Mouse (Mus musculus) kidney, postnatal 14 days (tissue): ENCODE data around the gene Pcsk5.
A peak's percentile ranks its signal among the peaks of the same experiment; 100 is the strongest.

Experiments
- DNase-seq: peaks from one replicate; pipeline ENCODE4 v3.0.0; 2022; ENCODE audit warnings: mixed read lengths

The Pcsk5 gene

GRCm38 (mm10) chr19:17800798-17801197 lies 36.6 kb downstream of the Pcsk5 start:
- DNase-seq: no peak

GRCm38 (mm10) chr19:17799419-17800185 lies 37.8 kb downstream of the Pcsk5 start:
- DNase-seq: no peak

GRCm38 (mm10) chr19:17793457-17793856 lies 44.0 kb downstream of the Pcsk5 start:
- no peak for DNase-seq

GRCm38 (mm10) chr19:17791485-17792052 lies 45.9 kb downstream of the Pcsk5 start:
- DNase-seq: peak; percentile 31

- peak; percentile 14 for DNase-seq
Measured at GRCm38 (mm10) chr19:17788617-17789317, 48.7 kb downstream of the Pcsk5 start.

- no peak for DNase-seq
Measured at GRCm38 (mm10) chr19:17786744-17787143, 50.7 kb downstream of the Pcsk5 start.

GRCm38 (mm10) chr19:17784401-17785192 lies 52.8 kb downstream of the Pcsk5 start:
- DNase-seq: no peak

- peak; percentile 38 for DNase-seq
Measured at GRCm38 (mm10) chr19:17783231-17783630, 54.2 kb downstream of the Pcsk5 start.

- DNase-seq: peak; percentile 64
Measured at GRCm38 (mm10) chr19:17781323-17781722, 56.1 kb downstream of the Pcsk5 start.

- DNase-seq: no peak
Measured at GRCm38 (mm10) chr19:17775943-17776342, 61.5 kb downstream of the Pcsk5 start.

- DNase-seq: no peak
Measured at GRCm38 (mm10) chr19:17775097-17775496, 62.3 kb downstream of the Pcsk5 start.

GRCm38 (mm10) chr19:17774061-17774460 lies 63.4 kb downstream of the Pcsk5 start:
- DNase-seq: peak; percentile 14

- peak; percentile 29 for DNase-seq
Measured at GRCm38 (mm10) chr19:17769610-17770399, 67.6 kb downstream of the Pcsk5 start.

GRCm38 (mm10) chr19:17765001-17765400 lies 72.4 kb downstream of the Pcsk5 start:
- DNase-seq: no peak

GRCm38 (mm10) chr19:17762740-17763139 lies 74.7 kb downstream of the Pcsk5 start:
- DNase-seq: no peak

GRCm38 (mm10) chr19:17761678-17762077 lies 75.8 kb downstream of the Pcsk5 start:
- no peak for DNase-seq

- peak; percentile 13 for DNase-seq
Measured at GRCm38 (mm10) chr19:17752841-17753240, 84.6 kb downstream of the Pcsk5 start.

- no peak for DNase-seq
Measured at GRCm38 (mm10) chr19:17748331-17748730, 89.1 kb downstream of the Pcsk5 start.

GRCm38 (mm10) chr19:17745380-17745779 lies 92.1 kb downstream of the Pcsk5 start:
- DNase-seq: no peak

GRCm38 (mm10) chr19:17744474-17745069 lies 92.9 kb downstream of the Pcsk5 start:
- DNase-seq: peak; percentile 13

GRCm38 (mm10) chr19:17741465-17741864 lies 96.0 kb downstream of the Pcsk5 start:
- no peak for DNase-seq
